Mouse (Mus musculus): Measurements from ENCODE around the gene Trmt6. TPM values are rescaled to one million over a fixed set of nuclear protein-coding genes. Genes with fewer than 3 reads are reported as not detected.

Gene Trmt6
- polyA plus RNA-seq, 1 experiment from 2014 or later: 37.2 TPM

DNA sequence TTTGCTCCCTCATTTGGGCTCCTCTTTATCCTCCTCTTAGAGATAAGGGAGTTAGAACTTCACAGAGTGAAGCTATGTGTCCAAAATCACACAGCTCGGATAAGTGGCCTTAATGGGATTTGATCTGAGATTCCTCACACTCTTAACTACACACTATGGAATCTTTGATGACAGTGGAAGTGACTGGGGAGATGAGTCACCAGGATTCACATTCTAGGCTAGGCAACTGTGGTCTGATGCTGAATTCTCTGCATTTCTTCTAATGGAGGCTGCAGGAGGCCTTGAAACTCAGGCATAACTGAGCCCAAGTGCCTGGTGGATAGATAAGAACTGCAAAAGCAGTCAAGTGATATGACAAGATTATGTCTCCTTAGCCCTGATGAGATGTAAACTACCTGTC is 45.0 kb downstream of the Trmt6 start:
- no peaks in the 10 kb centered on the region for H3K36me3 ChIP-seq (ENCODE audit: control insufficient read depth, insufficient read depth, low read length)
- H3K4me3 ChIP-seq (ENCODE audit: low read length): no peak overlapping the region
- no peaks in the 10 kb centered on the region for H3K27me3 ChIP-seq (ENCODE audit: control insufficient read depth, insufficient read depth, low read length)
- H3K4me2 ChIP-seq (replicated peaks; ENCODE audit: low read depth, low read length): no peak overlapping the region
- no peak overlapping the region for H3K27ac ChIP-seq (ENCODE audit: low read depth, low read length)
- H3K9ac ChIP-seq (ENCODE audit: low read depth, low read length): no peak overlapping the region
- no peaks in the 10 kb centered on the region for H3K4me1 ChIP-seq (ENCODE audit: control insufficient read depth, insufficient read depth, low read length)
- WGBS: 83% methylated on average over 1 of the region's 1 CpGs
- H3K9me3 ChIP-seq (ENCODE audit: control insufficient read depth, low read length): no peaks in the 10 kb centered on the region
- ATAC-seq (ENCODE audit: low FRiP score, low TSS enrichment): no peak

DNA sequence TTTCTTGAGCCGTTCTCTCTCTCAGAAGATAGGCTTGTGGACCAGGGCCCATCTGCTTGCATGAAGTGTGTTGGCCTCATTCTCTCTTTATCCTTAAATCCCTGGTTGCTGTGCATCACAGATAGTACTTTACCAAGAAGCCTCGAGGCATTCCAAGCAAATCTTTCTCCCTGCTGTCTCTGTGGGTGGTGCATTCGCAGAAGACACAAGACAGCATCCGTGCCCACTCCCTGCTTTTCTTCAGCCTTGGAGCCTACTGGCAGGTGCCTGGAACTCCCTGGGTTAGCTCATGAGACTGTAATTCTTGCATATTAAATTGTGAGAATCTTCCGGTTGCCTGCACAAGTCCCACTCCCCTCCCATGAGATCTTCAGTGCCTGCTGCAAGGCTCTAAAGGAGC is 57.9 kb downstream of the Trmt6 start:
- Histone ChIP-seq H3K4me2 (replicated peaks; ENCODE audit: low read depth, low read length) (no peak overlapping the region), H3K27me3 (ENCODE audit: control insufficient read depth, insufficient read depth, low read length) (no peaks in the 10 kb centered on the region), H3K9me3 (ENCODE audit: control insufficient read depth, low read length) (no peaks in the 10 kb centered on the region), H3K4me1 (ENCODE audit: control insufficient read depth, insufficient read depth, low read length) (no peaks in the 10 kb centered on the region), H3K9ac (ENCODE audit: low read depth, low read length) (no peak overlapping the region), H3K36me3 (ENCODE audit: control insufficient read depth, insufficient read depth, low read length) (no peaks in the 10 kb centered on the region), H3K27ac (ENCODE audit: low read depth, low read length) (no peak overlapping the region), H3K4me3 (ENCODE audit: low read length) (no peak overlapping the region)
- WGBS: 80% methylated on average over 5 of the region's 5 CpGs
- ATAC-seq (ENCODE audit: low FRiP score, low TSS enrichment): no peak

Other genes with a start within 250 kb of the Trmt6 start
- gene Gpcpd1, start 228.3 kb downstream of the Trmt6 start, polyA plus RNA-seq (2014; fragmentation: Nextera tagmentation; extraction: Ambion mirVana): 37.4 and 42.8 TPM in 2 replicates
- gene Shld1, start 129.1 kb downstream of the Trmt6 start, polyA plus RNA-seq (2014; fragmentation: Nextera tagmentation; extraction: Ambion mirVana): 17.3 and 18.2 TPM in 2 replicates
- gene Chgb, start 34.8 kb downstream of the Trmt6 start, polyA plus RNA-seq (2014; fragmentation: Nextera tagmentation; extraction: Ambion mirVana): 0.13 and 0.32 TPM in 2 replicates
- gene Mcm8, start 86 bp upstream of the Trmt6 start, polyA plus RNA-seq (2014; fragmentation: Nextera tagmentation; extraction: Ambion mirVana): 15.5 and 21.4 TPM in 2 replicates
- 16.4 and 18.9 TPM in 2 replicates for gene Crls1, start 30.6 kb upstream of the Trmt6 start, polyA plus RNA-seq (2014; fragmentation: Nextera tagmentation; extraction: Ambion mirVana)
- gene Lrrn4, start 64.8 kb upstream of the Trmt6 start, polyA plus RNA-seq (2014; fragmentation: Nextera tagmentation; extraction: Ambion mirVana): 0.47 and 0.55 TPM in 2 replicates
- 12.4 and 15.9 TPM in 2 replicates for gene Fermt1, start 129.9 kb upstream of the Trmt6 start, polyA plus RNA-seq (2014; fragmentation: Nextera tagmentation; extraction: Ambion mirVana)